Mouse (Mus musculus): ENCODE data around the gene Map3k4.
A peak's percentile ranks its signal among the peaks of the same experiment; 100 is the strongest.

Map3k4 gene

DNA sequence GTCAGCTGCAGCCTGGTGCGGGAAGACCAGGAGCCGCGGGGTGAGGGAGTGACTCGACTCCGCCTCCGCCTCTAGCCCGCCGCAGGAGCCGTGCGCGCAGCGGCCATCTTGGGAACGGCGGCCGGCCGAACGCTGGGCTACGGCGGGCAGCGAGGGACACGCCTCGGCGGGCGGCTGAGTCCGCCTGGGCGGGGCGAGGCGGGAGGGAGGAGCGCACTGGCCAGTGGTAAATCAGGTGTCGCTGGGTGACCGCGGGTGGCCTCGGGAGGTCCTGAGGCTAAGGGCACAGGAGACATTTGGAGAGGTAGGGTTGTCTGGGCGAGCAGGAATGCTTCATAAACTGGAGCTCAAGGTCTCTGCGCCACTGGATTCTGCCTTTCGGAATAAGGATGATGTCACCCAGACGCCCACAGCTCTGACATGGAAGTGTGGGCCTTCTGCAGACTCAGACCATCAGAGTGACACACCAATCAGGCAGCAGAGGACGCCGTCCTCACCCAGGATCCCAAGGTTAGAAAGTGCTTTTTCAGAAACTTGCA, at the start of gene Map3k4:
TSS of gene Map3k4 (minus strand) at position 134 of the 539 bp plus-strand sequence.
- DNase-seq (ENCODE audit: low spot score in 2 of 2): peak; percentile 92 to 94

GRCm38 (mm10) chr17:12367373-12367930, 48.9 kb upstream of the Map3k4 start:
- peak; percentile 41 to 65 for DNase-seq (ENCODE audit: low spot score in 2 of 2)

DNA sequence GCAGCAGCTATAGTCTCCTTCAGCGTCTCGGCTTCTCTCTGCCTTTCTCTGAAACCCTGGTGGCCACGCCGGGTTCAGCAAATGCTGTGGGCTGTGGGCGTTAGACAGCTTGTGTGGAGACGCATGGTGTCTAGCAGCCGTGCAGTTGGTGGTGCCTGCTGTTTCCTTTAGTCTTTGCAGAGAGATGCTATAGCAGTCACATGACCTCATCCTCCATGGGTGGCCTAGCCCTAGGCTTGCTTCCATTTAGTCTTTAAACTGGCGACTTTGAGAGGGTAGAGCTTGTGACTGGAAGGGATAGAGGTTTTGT, 45.8 kb upstream of the Map3k4 start:
- peak; percentile 21 to 57 for DNase-seq (ENCODE audit: low spot score in 2 of 2)

DNA sequence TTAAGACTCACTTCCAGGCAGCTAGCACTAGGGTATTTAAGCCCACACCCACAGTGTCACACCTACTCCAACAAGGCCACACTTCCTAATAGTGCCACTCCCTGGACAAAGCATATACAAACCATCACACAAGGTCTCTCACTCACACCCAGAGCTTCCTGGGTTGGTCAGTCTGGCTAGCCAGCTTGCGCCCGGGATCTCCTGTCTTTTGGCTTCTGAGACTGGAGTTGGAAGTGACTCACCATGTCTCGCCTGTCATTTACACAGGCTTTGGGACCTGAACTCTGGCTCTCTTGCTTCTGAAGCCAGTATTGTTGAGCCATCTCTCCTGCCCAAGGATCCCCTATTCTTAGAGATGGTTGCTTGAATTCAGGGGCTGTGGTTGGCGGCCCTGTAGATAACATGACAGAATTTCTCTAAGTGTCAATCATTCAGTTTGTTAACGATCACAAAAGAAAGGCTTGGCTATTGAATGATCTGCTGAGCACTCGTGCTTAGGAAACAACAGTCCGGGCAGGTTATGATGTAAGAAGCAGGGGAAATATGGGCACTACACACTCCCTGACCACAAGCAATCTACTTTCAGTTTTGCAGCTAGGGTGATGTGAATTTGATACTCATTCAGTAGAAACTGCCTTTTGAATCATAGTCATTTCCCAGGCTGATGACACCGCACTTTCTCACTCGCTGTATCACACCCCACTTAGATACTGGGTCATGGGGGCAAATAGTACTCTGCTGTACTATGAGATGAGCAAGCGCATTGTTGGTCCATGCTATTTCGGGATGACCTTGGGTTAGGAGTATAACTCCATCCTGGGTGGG, 45.2 kb upstream of the Map3k4 start:
- no peak for DNase-seq (ENCODE audit: low spot score in 2 of 2)

DNA sequence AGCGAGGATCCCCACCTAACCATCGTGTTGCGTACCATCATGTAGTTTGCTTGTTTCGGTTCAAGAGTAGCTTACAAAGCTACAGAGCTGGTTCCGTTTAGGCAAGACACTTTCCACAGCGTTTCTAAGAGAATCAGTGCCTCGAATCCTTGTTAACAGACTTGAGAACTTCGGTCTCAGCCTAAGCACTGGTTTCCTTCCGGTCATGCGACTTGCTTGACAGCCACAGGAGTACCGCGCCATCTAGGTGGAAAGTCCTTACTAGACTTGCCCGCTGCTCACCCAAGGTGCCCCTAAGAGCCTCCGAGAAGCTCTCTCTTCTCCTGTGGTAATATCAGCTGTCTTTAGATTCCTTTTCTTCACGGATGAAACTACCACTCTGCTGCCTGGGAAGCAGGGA, 41.3 kb upstream of the Map3k4 start:
- DNase-seq (ENCODE audit: low spot score in 2 of 2): no peak

GRCm38 (mm10) chr17:12352781-12353180, 34.2 kb upstream of the Map3k4 start:
- no peak for DNase-seq (ENCODE audit: low spot score in 2 of 2)

DNA sequence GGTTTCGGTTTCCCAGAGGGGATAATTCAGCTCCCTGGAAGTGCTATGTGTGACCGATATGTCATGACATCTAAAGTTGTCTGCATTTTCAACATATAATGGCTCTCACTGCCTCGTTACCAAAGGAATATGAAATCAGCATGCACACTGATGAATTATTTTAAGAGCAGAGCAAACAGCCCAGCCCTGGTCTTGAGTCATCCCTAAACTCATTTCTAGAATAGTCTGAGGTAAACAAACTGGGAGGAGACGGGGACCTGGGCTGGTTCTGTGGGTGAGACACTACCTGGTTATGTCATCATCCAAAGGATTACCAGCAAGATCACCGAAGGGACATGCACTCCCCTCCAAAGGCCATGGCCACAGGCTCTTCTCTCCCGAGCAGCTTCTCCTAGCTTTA, 33.0 kb upstream of the Map3k4 start:
- DNase-seq (ENCODE audit: low spot score in 2 of 2): no peak

GRCm38 (mm10) chr17:12347462-12347861, 28.9 kb upstream of the Map3k4 start:
- no peak for DNase-seq (ENCODE audit: low spot score in 2 of 2)

GRCm38 (mm10) chr17:12343702-12344376, 25.2 kb upstream of the Map3k4 start:
- no peak for DNase-seq (ENCODE audit: low spot score in 2 of 2)

GRCm38 (mm10) chr17:12337156-12337555, 18.6 kb upstream of the Map3k4 start:
- DNase-seq (ENCODE audit: low spot score in 2 of 2): no peak

- DNase-seq (ENCODE audit: low spot score in 2 of 2): no peak
Observed at GRCm38 (mm10) chr17:12336073-12336868, 17.7 kb upstream of the Map3k4 start.

DNA sequence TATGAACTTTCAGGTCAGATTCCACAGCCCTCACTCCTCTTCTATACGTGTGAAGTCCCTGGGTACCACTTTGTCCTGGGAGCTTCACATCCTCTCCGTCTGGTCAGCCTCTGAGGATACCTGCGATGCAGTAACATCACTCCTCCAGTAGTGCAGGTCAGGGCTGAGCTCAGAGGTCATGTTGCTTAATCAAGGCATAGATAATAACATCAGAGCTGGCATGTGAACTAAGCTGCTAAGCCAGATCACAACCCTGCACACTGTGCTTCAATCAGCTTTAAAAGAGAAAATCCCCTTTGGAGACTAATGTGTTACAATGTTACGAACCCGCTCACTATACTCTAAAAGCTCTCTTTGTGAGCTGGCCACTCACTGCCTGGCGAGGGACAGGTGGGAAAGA, 16.5 kb upstream of the Map3k4 start:
- no peak for DNase-seq (ENCODE audit: low spot score in 2 of 2)

DNA sequence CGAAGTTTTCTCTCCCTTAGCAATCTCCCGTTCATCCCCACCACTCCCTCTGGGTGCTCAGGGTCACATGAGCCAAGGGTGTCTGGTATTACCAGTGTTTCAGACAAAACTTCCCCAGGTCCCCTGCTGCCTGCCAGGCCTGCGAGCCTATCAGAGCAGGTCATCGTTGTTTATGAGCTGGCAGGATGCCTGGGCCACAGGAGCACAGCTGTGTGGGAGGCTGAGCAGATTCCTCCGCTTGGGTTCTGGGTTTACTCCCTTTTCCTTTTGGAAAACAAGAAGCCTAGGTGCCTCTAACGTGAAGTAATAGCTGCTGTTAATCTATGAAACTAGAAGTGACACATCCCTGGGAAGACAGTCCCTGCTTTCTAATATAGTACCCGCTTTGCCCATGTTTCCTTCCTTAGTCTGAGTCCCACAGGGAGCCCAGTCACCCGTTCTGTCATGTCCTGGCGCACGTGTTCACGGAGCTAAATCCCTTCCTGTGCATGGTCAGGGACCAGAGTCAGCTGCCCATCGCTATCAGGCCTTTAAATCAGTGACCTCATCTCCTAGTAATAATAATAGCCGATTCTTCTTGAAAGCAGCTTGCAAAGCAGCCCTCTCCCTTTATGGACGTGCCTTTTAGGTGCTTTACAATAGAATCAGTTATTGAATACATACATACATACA, 9.4 kb upstream of the Map3k4 start:
- peak in 1 of 2 experiments; percentile 17 for DNase-seq (ENCODE audit: low spot score in 2 of 2)

DNA sequence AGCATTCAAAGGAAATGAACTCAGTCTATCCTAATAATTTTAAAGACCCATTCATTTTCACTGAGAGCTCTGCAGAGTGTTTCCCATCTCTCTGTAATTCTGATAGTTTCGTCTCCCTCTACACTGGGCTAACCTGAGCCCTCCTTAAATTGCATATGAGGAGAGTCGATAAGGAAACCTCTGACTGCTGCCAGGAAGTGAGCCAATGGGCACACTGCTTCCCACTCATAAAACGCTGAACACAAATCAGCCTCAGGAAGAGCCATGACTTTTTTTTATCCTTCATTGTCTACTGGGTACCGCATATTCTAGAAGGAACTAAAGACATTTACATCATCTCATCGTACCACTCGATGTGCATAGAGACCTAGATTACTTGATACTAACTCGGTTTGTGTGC, 1.2 kb upstream of the Map3k4 start:
- DNase-seq (ENCODE audit: low spot score in 2 of 2): no peak

- peak; percentile 38 to 52 for DNase-seq (ENCODE audit: low spot score in 2 of 2)
Observed at GRCm38 (mm10) chr17:12317954-12318651, 493 bp downstream of the Map3k4 start.

GRCm38 (mm10) chr17:12317607-12317953, 1.0 kb downstream of the Map3k4 start:
- DNase-seq (ENCODE audit: low spot score in 2 of 2): no peak

DNA sequence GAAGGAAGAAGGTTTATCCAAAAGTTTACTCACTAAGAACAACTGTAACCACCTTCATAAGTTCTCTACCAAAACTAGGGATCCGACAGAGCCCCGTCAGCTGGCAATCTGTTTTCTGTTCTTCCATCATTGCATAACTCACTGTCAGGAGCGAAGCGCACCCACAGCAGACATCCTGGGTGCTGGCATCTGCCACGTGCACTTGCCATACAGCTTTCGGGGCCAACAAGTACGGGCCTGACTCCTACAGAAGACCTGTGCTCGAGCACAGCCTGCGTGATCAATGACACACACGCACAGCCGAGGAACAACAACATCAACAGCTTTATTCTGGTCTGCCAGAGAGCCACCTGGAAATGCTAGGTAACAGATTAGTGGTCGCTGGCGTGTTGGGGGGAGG, 2.3 kb downstream of the Map3k4 start:
- peak in 1 of 2 experiments; percentile 38 for DNase-seq (ENCODE audit: low spot score in 2 of 2)

GRCm38 (mm10) chr17:12312248-12312647, 6.3 kb downstream of the Map3k4 start:
- DNase-seq (ENCODE audit: low spot score in 2 of 2): no peak

DNA sequence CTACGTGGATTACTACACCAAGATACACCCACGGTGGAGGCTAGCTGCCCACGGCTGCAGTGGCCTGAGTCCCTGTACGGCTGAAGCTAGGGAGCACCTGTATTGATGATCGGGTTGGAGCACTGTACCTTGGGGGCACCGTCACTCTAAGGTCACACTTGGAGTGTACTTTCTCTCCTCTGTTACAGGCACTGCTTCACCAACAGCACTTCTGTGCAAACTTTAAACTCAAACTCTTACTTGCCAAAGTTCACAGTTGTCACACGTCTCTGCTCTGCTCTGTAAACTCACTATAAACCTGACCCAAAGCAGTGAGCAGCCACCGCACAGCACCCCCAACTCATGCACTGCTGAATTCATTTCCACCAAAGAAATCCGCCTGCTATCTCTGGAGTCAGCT, 9.1 kb downstream of the Map3k4 start:
- DNase-seq (ENCODE audit: low spot score in 2 of 2): no peak

DNA sequence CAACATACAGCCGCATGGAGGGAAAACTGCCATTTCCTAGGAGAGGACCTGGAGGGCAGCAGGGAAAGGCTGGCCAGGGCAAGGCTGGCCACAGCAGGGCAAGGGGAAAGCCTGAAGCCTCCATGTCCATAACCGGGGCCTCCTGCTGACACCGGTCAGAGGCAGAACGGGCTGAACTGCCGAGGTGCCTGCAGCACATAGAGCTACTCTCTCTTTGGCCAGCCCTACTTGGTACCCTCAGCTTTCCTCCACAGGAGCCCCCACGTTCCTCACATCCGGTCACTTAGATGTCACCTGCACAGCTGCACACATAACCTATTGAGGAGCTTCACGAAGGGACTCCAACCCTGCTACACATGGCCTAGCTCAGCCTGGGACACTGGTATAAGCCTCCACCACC, 9.5 kb downstream of the Map3k4 start:
- no peak for DNase-seq (ENCODE audit: low spot score in 2 of 2)
